Mouse (Mus musculus) myocyte (in vitro differentiated cells): ENCODE results near the gene Ovol2. TPM values are rescaled to one million over a fixed set of nuclear protein-coding genes. Genes with fewer than 3 reads are reported as not detected.

ENCODE experiments used
- H3K27me3 ChIP-seq: one replicate; pipeline ENCODE4 v1.6.1; 2011; ENCODE audit not compliant: control insufficient read depth, insufficient read depth, insufficient read length
- H3K36me3 ChIP-seq: one replicate; pipeline ENCODE4 v1.6.1; 2011; ENCODE audit not compliant: control insufficient read depth, insufficient read depth
- H3K4me2 ChIP-seq: one replicate; pipeline ENCODE4 v1.6.1; 2011; ENCODE audit warnings: low read depth, control low read depth
- H3K4me3 ChIP-seq: one replicate; pipeline ENCODE4 v1.5.1; 2011; ENCODE audit warnings: mild to moderate bottlenecking, control low read depth, moderate library complexity
- H3K79me2 ChIP-seq: one replicate; pipeline ENCODE4 v1.6.1; 2011; ENCODE audit not compliant: control insufficient read depth, insufficient read depth
- H3ac ChIP-seq: one replicate; pipeline ENCODE4 v1.6.1; 2011; ENCODE audit not compliant: control insufficient read depth, insufficient read length
- CEBPB ChIP-seq: IDR thresholded peaks from 2 replicates; pipeline ENCODE4 v1.6.1; 2011; ENCODE audit warnings: mild to moderate bottlenecking, moderate library complexity; ENCODE audit not compliant: poor library complexity, insufficient read depth, severe bottlenecking
- E2F4 ChIP-seq: IDR thresholded peaks from one replicate; pipeline ENCODE4 v1.6.1; 2011; ENCODE audit warnings: mild to moderate bottlenecking, control low read depth, moderate library complexity; ENCODE audit not compliant: insufficient read depth
- MAX ChIP-seq: IDR thresholded peaks from one replicate; pipeline ENCODE4 v1.6.1; 2011; ENCODE audit warnings: low read depth, mild to moderate bottlenecking, control low read depth
- MYOD1 ChIP-seq, 3 experiments: IDR thresholded peaks; one replicate each; pipeline ENCODE4 v1.6.1; 2011; ENCODE audit warnings: control low read depth in 2 of 3, low read depth in 2 of 3, mild to moderate bottlenecking in 2 of 3, moderate library complexity in 1 of 3; ENCODE audit not compliant: insufficient read length in 2 of 3, control insufficient read depth in 1 of 3
- MYOG ChIP-seq, 3 experiments: IDR thresholded peaks; one replicate each; pipeline ENCODE4 v1.6.1; 2011; ENCODE audit warnings: control low read depth in 2 of 3, low read depth in 2 of 3, mild to moderate bottlenecking in 2 of 3; ENCODE audit not compliant: insufficient read length in 2 of 3, control insufficient read depth in 1 of 3, insufficient read depth in 1 of 3
- POLR2A ChIP-seq: IDR thresholded peaks from one replicate; pipeline ENCODE4 v1.6.1; 2011; ENCODE audit warnings: low read depth, mild to moderate bottlenecking, control low read depth, moderate library complexity; ENCODE audit not compliant: insufficient read length
- POLR2AphosphoS2 ChIP-seq: IDR thresholded peaks from one replicate; pipeline ENCODE4 v1.6.1; 2011; ENCODE audit warnings: low read depth, control low read depth; ENCODE audit not compliant: insufficient read length
- REST ChIP-seq: IDR thresholded peaks from one replicate; pipeline ENCODE4 v1.6.1; 2011; ENCODE audit warnings: mild to moderate bottlenecking, control low read depth, moderate library complexity; ENCODE audit not compliant: insufficient read depth, insufficient read length
- SRF ChIP-seq: IDR thresholded peaks from one replicate; pipeline ENCODE4 v1.6.1; 2011; ENCODE audit warnings: low read depth; ENCODE audit not compliant: control insufficient read depth, insufficient read length
- TCF12 ChIP-seq: IDR thresholded peaks from one replicate; pipeline ENCODE4 v1.6.1; 2011; ENCODE audit warnings: mild to moderate bottlenecking, control low read depth; ENCODE audit not compliant: poor library complexity, insufficient read depth, severe bottlenecking
- TCF3 ChIP-seq: IDR thresholded peaks from one replicate; pipeline ENCODE4 v1.6.1; 2011; ENCODE audit warnings: low read depth, control low read depth; ENCODE audit not compliant: insufficient read length
- USF1 ChIP-seq: IDR thresholded peaks from one replicate; pipeline ENCODE4 v1.6.1; 2011; ENCODE audit warnings: low read depth, mild to moderate bottlenecking, control low read depth, moderate library complexity
- polyA plus RNA-seq: library from polyadenylated mRNA; unstranded; fragments of >200 nt; fragmentation: generic; extraction: Trizol; gene quantifications from one replicate; pipeline ENCODE4 v1.2.1, GENCODE M21; 2012; ENCODE audit warnings: missing spikeins

Ovol2 gene
- polyA plus RNA-seq, 1 experiment, result not detected

GRCm38 (mm10) chr2:144329937-144330336 is 2.0 kb downstream of the Ovol2 start:
- TF ChIP-seq MYOD1 (IDR thresholded peaks at IDR 0.05; ENCODE audit: control insufficient read depth in 1 of 3, insufficient read length in 2 of 3, low read depth in 2 of 3) (no peak), MYOG (IDR thresholded peaks at IDR 0.05; ENCODE audit: control insufficient read depth in 1 of 3, insufficient read depth in 1 of 3, insufficient read length in 2 of 3, low read depth in 2 of 3) (no peak), CEBPB (no peak), POLR2AphosphoS2 (no peak), POLR2A (no peak), USF1 (no peak), TCF3 (no peak), REST (no peak), TCF12 (no peak), E2F4 (no peak), SRF (no peak), MAX (no peak)
- Histone ChIP-seq H3K79me2 (no peaks in the 10 kb centered on the region), H3K27me3 (peaks cover 65% of the 10 kb centered on the region), H3K4me2 (no peak overlapping the region), H3ac (no peak overlapping the region), H3K4me3 (no peak overlapping the region), H3K36me3 (no peaks in the 10 kb centered on the region)

GRCm38 (mm10) chr2:144329451-144329850 is 2.5 kb downstream of the Ovol2 start:
- Histone ChIP-seq H3K36me3 (no peaks in the 10 kb centered on the region), H3K4me2 (no peak overlapping the region), H3K4me3 (no peak overlapping the region), H3ac (no peak overlapping the region), H3K27me3 (peaks cover 65% of the 10 kb centered on the region), H3K79me2 (no peaks in the 10 kb centered on the region)
- no peak for TF ChIP-seq MYOD1 (IDR thresholded peaks at IDR 0.05; ENCODE audit: control insufficient read depth in 1 of 3, insufficient read length in 2 of 3, low read depth in 2 of 3)
- no peak for TF ChIP-seq MYOG (IDR thresholded peaks at IDR 0.05; ENCODE audit: control insufficient read depth in 1 of 3, insufficient read depth in 1 of 3, insufficient read length in 2 of 3, low read depth in 2 of 3)
- no peak for TF ChIP-seq REST
- no peak for TF ChIP-seq TCF12
- no peak for TF ChIP-seq MAX

- H3K4me2 ChIP-seq, result no peak overlapping the region
- H3K4me3 ChIP-seq, result no peak overlapping the region
- peaks cover 37% of the 10 kb centered on the region for H3K27me3 ChIP-seq
- TF ChIP-seq TCF3 (no peak), MYOD1 (IDR thresholded peaks at IDR 0.05; ENCODE audit: control insufficient read depth in 1 of 3, insufficient read length in 2 of 3, low read depth in 2 of 3) (no peak), POLR2AphosphoS2 (no peak), SRF (no peak), POLR2A (no peak), MYOG (IDR thresholded peaks at IDR 0.05; ENCODE audit: control insufficient read depth in 1 of 3, insufficient read depth in 1 of 3, insufficient read length in 2 of 3, low read depth in 2 of 3) (no peak), E2F4 (no peak), USF1 (no peak), TCF12 (no peak), CEBPB (no peak), REST (no peak), MAX (no peak)
- H3ac ChIP-seq, result no peak overlapping the region
- H3K79me2 ChIP-seq, result no peaks in the 10 kb centered on the region
- no peaks in the 10 kb centered on the region for H3K36me3 ChIP-seq
These were observed 7.7 kb downstream of the Ovol2 start for GRCm38 (mm10) chr2:144324218-144324617.

GRCm38 (mm10) chr2:144311372-144311771 is 20.6 kb downstream of the Ovol2 start:
- Histone ChIP-seq H3K36me3 (no peaks in the 10 kb centered on the region), H3K27me3 (peaks cover 3% of the 10 kb centered on the region), H3K4me2 (no peak overlapping the region), H3K79me2 (no peaks in the 10 kb centered on the region), H3ac (no peak overlapping the region), H3K4me3 (no peak overlapping the region)
- TF ChIP-seq MYOD1 (IDR thresholded peaks at IDR 0.05; ENCODE audit: control insufficient read depth in 1 of 3, insufficient read length in 2 of 3, low read depth in 2 of 3), result no peak
- no peak for TF ChIP-seq SRF
- no peak for TF ChIP-seq TCF3

GRCm38 (mm10) chr2:144310273-144310672 is 21.7 kb downstream of the Ovol2 start:
- Histone ChIP-seq H3K4me2 (no peak overlapping the region), H3ac (no peak overlapping the region), H3K36me3 (no peaks in the 10 kb centered on the region), H3K27me3 (no peaks in the 10 kb centered on the region), H3K79me2 (no peaks in the 10 kb centered on the region), H3K4me3 (no peak overlapping the region)
- TF ChIP-seq CEBPB (no peak), MYOD1 (IDR thresholded peaks at IDR 0.05; ENCODE audit: control insufficient read depth in 1 of 3, insufficient read length in 2 of 3, low read depth in 2 of 3) (no peak), MAX (no peak), POLR2A (no peak), E2F4 (no peak), MYOG (IDR thresholded peaks at IDR 0.05; ENCODE audit: control insufficient read depth in 1 of 3, insufficient read depth in 1 of 3, insufficient read length in 2 of 3, low read depth in 2 of 3) (no peak), TCF3 (no peak)
